Mouse (Mus musculus) liver, postnatal 0 days (tissue): ENCODE measurements around the gene Ywhaq. TPM values are rescaled to one million over a fixed set of nuclear protein-coding genes. Genes with fewer than 3 reads are reported as not detected.

Experiments used
- ATAC-seq: fragments of 200-750 bp; cut with Nextera tagmentation; 2 replicates; pipeline ENCODE4 v1.8.0; 2017; ENCODE audit warnings: mild to moderate bottlenecking, moderate library complexity
- DNase-seq: peaks from one replicate; pipeline ENCODE4 v3.0.0-alpha.2; 2016
- H3K27ac ChIP-seq: fragments of 300-500 bp; sonication (generic); 2 replicates; pipeline ENCODE4 v1.5.1; 2014; ENCODE audit warnings: antibody characterized with exemption, moderate library complexity, mild to moderate bottlenecking, low read depth
- H3K27me3 ChIP-seq: fragments of 300-500 bp; sonication (generic); 2 replicates; pipeline ENCODE4 v1.6.1; 2014; ENCODE audit warnings: low read length, control low read depth, mixed read lengths; ENCODE audit not compliant: insufficient read depth
- H3K36me3 ChIP-seq: fragments of 300-500 bp; sonication (generic); replicated peaks from 2 replicates; pipeline ENCODE4 v1.6.1; 2014; ENCODE audit warnings: mild to moderate bottlenecking, control low read depth, low read length, moderate library complexity, mixed read lengths; ENCODE audit not compliant: insufficient read depth
- H3K4me1 ChIP-seq: fragments of 300-500 bp; sonication (generic); 2 replicates; pipeline ENCODE4 v1.6.1; 2014; ENCODE audit warnings: antibody characterized with exemption, mild to moderate bottlenecking, control low read depth; ENCODE audit not compliant: insufficient read depth
- H3K4me2 ChIP-seq: fragments of 300-500 bp; sonication (generic); 2 replicates; pipeline ENCODE4 v1.6.1; 2014; ENCODE audit warnings: low read depth, mild to moderate bottlenecking, low read length, moderate library complexity, mixed read lengths
- H3K4me3 ChIP-seq: fragments of 300-500 bp; sonication (generic); 2 replicates; pipeline ENCODE4 v1.5.1; 2014; ENCODE audit warnings: low read depth, low read length
- H3K9ac ChIP-seq: fragments of 300-500 bp; sonication (generic); replicated peaks from 2 replicates; pipeline ENCODE4 v1.6.1; 2014; ENCODE audit warnings: mild to moderate bottlenecking, moderate library complexity
- H3K9me3 ChIP-seq: fragments of 300-500 bp; sonication (generic); 2 replicates; pipeline ENCODE4 v1.6.1; 2016; ENCODE audit warnings: mild to moderate bottlenecking, control low read depth, low read length, mixed read lengths
- CTCF ChIP-seq: sonication (generic); IDR thresholded peaks from 2 replicates; pipeline ENCODE4 v1.5.1; 2016; ENCODE audit warnings: antibody characterized with exemption, low read depth
- EP300 ChIP-seq: IDR thresholded peaks from 2 replicates; pipeline ENCODE4 v1.6.1; 2016; ENCODE audit warnings: antibody characterized with exemption, low read depth, mild to moderate bottlenecking
- WGBS: fragments of 180-500 bp; shearing (Covaris S2); extraction: QIAGEN DNeasy Blood & Tissue Kit; methylation state at CpG from one replicate; pipeline ENCODE4 v1.1.7; 2014; ENCODE audit not compliant: insufficient replicate concordance; 5-methylcytosine and 5-hydroxymethylcytosine counted together
- polyA plus RNA-seq: library from polyadenylated mRNA; unstranded; fragments of >200 nt; fragmentation: Nextera tagmentation; extraction: Ambion mirVana; gene quantifications from 2 replicates; pipeline ENCODE4 v1.2.1, GENCODE M21; 2015

The Ywhaq gene
- polyA plus RNA-seq, result 116 and 120 TPM in 2 replicates

GRCm38 (mm10) chr12:21417100-21418070 is at the start of gene Ywhaq:
TSS of gene Ywhaq (minus strand) at chr12:21417637.
- Histone ChIP-seq H3K4me3 (peak within 1 kb of the TSS; percentile 95), H3K4me1 (peaks cover 29% of the 10 kb centered on the region), H3K9me3 (0 out of 2 replicates have a peak, but pooled peaks cover 5% of the 10 kb centered on the region), H3K4me2 (peak within 1 kb of the TSS; percentile 93), H3K36me3 (peaks cover 18% of the 10 kb centered on the region), H3K27me3 (no peaks in the 10 kb centered on the region), H3K9ac (peak within 1 kb of the TSS; percentile 90), H3K27ac (peak within 1 kb of the TSS; percentile 99)
- DNase-seq (peak; percentile 97), ATAC-seq (peak; percentile 98)
- TF ChIP-seq CTCF (no peak), EP300 (0 out of 2 replicates have a peak, but pooled peaks have one; percentile 7)
- under 1% methylated on average over 79 of the region's 103 CpGs for WGBS

DNA sequence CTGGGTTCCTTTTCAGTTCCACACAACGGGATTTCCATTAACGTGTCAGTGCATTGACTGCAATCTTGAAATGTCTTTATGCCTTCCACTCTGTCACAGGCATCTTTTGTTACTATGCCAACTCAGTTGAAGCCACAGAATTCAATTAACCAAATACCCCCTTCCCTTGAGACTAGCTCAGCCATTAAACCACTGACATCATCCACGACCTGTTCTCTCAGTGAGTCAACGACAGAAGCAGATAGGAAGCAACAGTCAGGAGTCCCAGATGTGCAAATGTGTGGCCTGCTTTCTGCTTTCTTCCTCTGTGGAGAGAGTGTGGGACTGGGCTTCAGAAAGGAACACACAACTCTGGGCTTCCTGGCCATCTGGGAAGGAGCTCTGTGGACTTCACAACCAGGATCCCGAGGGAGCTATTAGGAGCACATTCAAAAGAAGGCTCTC is 46.0 kb upstream of the Ywhaq start:
- Histone ChIP-seq H3K4me1 (no peaks in the 10 kb centered on the region), H3K4me2 (no peak overlapping the region), H3K4me3 (no peak overlapping the region), H3K36me3 (no peaks in the 10 kb centered on the region), H3K9me3 (no peaks in the 10 kb centered on the region), H3K27ac (peak overlapping the region; percentile 7; the same call in 1 of the 2 replicates), H3K27me3 (no peaks in the 10 kb centered on the region), H3K9ac (no peak overlapping the region)
- DNase-seq, result no peak
- 68% methylated on average over 5 of the region's 5 CpGs for WGBS
- ATAC-seq, result peak; percentile 31; the same call in 1 of the 2 replicates
- TF ChIP-seq EP300 (no peak), CTCF (no peak)

DNA sequence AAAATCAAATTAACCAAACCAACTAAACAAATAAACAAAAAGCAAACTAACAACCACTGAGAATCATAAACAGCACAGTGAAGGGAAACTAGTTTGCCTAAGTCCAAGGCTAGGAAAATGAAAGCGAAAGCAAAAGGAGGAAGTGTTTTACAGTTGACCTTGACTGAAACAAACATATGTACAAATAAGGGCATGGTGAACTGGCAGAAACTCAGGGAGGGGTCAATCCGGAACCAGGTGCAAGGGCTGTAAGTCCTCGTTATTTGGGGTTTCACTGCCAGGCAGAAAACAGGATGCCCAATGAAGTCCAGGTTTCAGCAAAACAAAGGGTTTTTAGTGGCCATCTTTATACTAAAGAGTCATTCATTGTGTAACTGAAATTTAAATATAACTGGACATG is 45.2 kb upstream of the Ywhaq start:
- ATAC-seq (peak; percentile 61), DNase-seq (no peak)
- Histone ChIP-seq H3K4me2 (no peak overlapping the region), H3K4me1 (no peaks in the 10 kb centered on the region), H3K9ac (no peak overlapping the region), H3K27me3 (no peaks in the 10 kb centered on the region), H3K36me3 (no peaks in the 10 kb centered on the region), H3K9me3 (no peaks in the 10 kb centered on the region), H3K27ac (peak overlapping the region; percentile 57; the same call in 1 of the 2 replicates), H3K4me3 (no peak overlapping the region)
- WGBS, result 52% methylated on average over 3 of the region's 3 CpGs
- TF ChIP-seq CTCF (no peak), EP300 (no peak)

DNA sequence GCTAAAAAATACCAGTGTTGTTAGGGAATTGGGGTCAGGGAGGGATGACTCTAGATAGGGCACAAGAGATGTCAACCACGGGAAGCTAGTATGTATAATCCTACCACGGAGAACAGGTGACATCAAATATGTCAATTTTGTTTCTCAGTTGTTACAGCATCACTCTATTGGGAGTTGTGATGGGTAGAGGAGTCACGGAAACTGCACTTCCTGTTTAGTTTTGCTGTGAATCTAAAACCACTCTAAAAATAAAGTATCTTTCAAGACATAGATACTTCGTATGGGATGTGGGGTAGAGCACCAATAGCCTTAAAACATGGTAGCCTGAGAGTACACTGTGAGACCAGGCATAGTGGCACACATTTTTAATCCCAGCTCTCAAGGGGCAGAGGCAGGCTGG is 42.2 kb upstream of the Ywhaq start:
- no peaks in the 10 kb centered on the region for H3K36me3 ChIP-seq
- no peak overlapping the region for H3K27ac ChIP-seq
- DNase-seq (no peak), ATAC-seq (no peak)
- H3K4me1 ChIP-seq, result no peaks in the 10 kb centered on the region
- no peak overlapping the region for H3K4me2 ChIP-seq
- no peaks in the 10 kb centered on the region for H3K9me3 ChIP-seq
- WGBS, result 71% methylated on average over 4 of the region's 4 CpGs
- TF ChIP-seq CTCF (no peak), EP300 (no peak)
- H3K9ac ChIP-seq, result no peak overlapping the region
- no peaks in the 10 kb centered on the region for H3K27me3 ChIP-seq
- no peak overlapping the region for H3K4me3 ChIP-seq

DNA sequence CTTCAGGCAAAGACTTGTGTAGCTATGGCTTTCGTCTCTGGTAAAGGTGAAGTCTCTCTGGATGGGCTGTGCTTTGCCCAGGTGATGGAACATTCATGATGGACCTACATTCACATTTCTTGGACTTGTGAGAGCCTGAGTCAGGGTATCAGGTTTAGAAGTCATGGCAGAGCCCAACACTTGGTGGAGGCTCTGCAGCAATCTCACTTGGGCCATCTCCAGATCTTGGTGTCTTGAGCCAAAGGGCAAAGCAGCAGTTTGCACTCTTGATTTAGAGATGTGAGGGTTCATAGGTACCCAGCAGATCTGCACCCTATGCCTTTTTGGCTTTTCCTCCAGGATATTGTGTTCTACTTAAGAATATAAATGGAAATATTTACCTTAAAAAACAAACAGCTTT is 38.6 kb upstream of the Ywhaq start:
- Histone ChIP-seq H3K9ac (no peak overlapping the region), H3K27ac (no peak overlapping the region), H3K9me3 (no peaks in the 10 kb centered on the region), H3K4me1 (no peaks in the 10 kb centered on the region), H3K4me3 (no peak overlapping the region), H3K36me3 (no peaks in the 10 kb centered on the region), H3K27me3 (no peaks in the 10 kb centered on the region), H3K4me2 (no peak overlapping the region)
- WGBS, result 69% methylated on average over 1 of the region's 1 CpGs
- no peak for ATAC-seq
- TF ChIP-seq CTCF (no peak), EP300 (no peak)
- DNase-seq, result no peak

DNA sequence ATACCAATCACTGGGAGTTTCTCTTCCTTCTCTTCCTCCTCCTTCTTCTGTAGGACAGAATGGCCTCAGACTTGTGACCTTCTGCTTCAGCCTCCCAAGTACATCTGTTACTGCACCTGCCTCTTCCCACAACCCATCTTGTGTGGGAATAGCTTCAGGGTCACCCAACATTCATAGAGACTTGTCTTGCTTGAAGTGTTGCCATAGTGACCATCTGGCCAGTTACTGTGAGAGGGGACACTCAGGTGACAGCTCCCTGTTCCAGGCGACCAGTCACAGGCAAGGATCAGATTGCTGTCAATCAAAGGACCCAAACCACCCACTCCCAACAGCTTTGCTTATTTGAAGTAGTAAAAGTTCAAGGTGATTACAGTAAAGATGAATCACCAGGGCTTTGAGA is 34.3 kb upstream of the Ywhaq start:
- TF ChIP-seq CTCF (no peak), EP300 (no peak)
- ATAC-seq, result no peak
- Histone ChIP-seq H3K4me2 (no peak overlapping the region), H3K27ac (no peak overlapping the region), H3K36me3 (no peaks in the 10 kb centered on the region), H3K9me3 (no peaks in the 10 kb centered on the region), H3K4me1 (no peaks in the 10 kb centered on the region), H3K9ac (no peak overlapping the region), H3K4me3 (no peak overlapping the region), H3K27me3 (no peaks in the 10 kb centered on the region)
- DNase-seq, result no peak
- 23% methylated on average over 1 of the region's 1 CpGs for whole genome bisulfite sequencing
